Mouse (Mus musculus) urinary bladder, adult 18-20 months (tissue): Measurements from ENCODE around the gene Gpr152.
A peak's percentile ranks its signal among the peaks of the same experiment; 100 is the strongest.

ENCODE experiments used
- DNase-seq, 2 experiments: peaks; one replicate each; pipeline ENCODE4 v3.0.0; 2022; ENCODE audit warnings: low spot score in 2 of 2, mixed read lengths in 2 of 2

Gpr152 gene

DNA sequence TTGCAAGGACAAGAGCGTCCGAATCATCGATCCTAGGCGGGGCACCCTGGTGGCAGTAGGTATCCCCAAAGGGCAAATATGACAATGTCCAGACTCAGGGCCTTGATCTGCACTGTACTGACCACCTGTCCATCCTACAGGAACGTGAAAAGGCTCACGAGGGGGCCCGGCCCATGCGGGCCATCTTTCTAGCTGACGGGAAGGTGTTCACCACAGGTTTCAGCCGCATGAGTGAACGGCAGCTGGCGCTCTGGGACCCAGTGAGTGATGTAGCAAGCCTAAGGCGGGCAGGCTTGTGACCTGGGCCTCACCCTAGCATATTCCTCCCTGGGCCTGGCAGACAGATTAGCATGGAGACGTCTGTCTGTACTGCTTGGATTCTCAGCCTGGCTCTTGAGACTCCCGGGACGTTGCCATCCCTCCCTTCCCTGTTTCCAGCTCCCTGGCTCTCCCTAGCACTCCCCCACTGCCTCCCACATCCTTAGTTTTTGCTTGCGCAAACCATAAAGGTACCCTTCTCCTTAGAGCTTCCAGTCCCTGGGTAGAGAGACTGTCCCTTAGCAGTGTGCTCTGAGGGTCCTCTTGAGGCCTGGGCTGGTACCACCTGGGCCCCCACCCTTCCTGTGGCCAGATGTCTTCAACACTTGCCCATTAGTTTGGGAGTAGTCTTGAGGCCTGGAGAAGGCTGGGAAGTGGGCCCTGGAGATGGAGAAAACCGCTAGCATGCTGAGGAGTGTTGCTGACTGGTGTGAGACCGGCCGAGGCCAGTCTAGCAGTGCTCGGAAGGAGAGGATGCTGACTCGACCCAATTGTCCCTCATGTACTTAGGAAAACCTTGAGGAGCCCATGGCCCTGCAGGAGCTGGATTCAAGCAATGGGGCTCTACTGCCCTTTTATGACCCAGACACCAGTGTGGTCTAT is 11.2 kb downstream of the Gpr152 start:
- DNase-seq: no peak

DNA sequence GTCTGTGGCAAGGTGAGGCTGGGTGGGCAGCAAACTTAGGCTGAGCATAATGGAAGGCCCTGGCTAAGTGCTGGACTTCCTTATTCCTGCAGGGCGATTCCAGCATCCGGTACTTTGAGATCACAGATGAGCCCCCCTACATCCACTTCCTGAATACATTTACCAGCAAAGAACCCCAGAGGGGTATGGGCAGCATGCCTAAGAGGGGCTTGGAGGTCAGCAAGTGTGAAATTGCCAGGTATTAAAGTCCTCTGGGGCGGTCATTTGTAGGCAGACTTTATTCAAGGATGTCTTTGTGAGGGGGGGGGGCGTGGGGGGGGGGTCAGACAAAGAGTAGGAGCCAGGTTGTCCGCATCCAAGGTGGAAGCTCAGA is 11.9 kb downstream of the Gpr152 start:
- no peak for DNase-seq

DNA sequence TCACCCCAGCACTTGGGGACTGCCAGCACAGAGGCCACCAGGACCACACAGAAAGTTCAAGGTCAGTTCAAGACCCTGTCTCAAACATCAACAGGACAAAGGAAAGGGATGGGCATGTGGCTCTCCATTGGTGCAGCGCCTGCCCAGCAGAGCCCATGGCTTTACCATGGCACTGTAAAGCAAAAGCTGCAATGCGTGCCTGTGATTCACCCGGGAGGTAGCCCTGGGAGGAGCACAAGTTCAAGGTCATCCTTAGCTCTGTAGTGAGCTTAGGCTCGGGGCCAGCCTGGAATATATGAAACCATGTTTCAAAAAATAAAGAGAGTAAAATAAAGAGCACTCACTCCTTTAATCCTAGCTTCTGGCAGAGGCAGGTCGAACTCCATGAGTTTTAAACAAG is 12.3 kb downstream of the Gpr152 start:
- no peak for DNase-seq

DNA sequence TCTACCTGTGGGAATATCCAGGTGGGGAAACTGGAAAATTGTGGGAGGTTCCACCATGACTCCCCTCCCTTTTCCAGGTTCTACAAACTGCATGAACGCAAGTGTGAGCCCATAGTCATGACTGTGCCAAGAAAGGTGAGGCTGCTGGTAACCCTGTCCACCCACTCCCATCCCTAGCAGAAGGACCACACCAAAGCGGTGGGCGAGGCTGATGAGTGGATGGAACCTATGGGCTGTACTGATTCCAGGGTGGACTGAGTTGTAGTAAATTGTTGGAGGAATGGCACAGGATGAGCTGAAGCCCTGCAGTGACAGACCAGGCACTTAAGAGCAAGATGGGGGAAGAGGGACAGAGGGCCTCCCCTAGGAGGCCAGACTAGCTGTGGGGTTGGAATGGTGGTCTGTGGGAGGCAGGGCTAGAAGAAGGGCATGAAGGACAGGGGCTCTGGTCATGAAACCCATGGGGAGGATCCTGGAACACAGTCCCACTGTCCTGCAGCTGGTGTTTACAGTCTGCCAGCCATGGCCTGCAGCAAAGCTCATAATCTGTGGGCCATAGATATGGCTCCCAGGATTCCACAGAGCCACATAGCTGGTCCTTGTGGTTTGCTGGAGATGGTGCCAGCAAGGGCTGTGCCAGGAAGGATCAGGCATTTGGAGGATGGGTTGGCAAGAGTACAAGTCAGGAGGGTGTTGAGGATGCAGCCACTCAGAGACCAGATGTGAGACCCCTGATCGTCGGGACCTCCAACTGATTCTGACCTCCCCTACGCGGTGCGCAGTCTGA is 13.1 kb downstream of the Gpr152 start:
- DNase-seq: no peak

DNA sequence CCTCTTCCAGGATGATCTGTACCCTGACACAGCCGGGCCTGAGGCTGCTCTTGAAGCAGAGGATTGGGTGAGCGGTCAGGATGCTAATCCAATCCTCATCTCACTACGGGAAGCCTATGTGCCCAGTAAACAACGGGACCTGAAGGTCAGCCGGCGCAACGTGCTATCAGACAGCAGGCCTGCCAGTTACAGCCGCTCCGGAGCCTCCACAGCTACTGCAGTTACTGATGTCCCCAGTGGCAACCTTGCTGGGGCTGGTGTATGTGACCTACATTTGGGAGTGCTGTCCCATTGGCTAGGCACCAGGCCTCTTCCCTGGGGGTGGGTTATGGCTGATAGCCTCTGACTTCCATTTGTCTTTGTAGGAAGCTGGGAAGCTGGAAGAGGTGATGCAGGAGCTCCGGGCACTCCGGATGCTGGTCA is 13.7 kb downstream of the Gpr152 start, which contains the start of gene Ptprcap:
Ptprcap (plus strand) TSS at position 373 of the 423 bp plus-strand sequence.
- no peak for DNase-seq

DNA sequence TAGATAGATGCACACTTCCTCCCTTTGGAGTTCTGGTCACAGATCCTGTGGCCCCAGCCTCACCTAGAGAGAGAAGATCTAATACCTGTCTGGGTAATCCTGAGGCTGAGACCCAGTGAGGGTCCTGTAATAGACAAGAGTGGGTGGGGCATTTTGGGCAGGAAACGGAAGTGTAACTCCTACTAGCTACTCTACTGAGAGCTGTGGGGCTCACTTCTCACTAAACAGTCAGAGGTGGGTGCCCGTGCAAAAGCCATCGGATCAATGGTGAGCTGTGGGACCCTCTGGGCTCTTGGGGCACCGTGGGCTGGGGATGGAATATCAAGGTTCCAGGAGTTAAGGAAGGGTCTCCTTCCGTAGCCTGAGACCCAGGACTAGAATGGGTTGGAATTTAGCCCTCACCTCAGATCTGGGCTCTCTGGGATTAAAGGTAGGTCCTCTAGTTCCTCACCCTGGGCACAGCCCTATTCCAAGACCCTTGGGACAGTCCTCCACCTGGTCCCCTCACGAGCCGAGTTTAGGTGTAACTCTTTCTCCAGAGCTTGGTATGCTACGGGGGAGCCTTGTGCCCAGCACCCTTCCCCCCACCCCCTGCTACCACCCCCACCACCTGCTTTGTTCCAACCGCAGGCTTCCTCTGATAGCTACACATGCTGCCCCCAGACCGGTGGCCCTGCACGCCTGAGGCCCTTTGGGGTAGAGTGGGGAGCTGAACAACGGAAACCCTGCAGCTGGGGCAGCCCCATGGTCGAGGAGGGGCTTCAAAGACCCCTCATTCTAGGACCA is 15.0 kb downstream of the Gpr152 start:
- DNase-seq: no peak

DNA sequence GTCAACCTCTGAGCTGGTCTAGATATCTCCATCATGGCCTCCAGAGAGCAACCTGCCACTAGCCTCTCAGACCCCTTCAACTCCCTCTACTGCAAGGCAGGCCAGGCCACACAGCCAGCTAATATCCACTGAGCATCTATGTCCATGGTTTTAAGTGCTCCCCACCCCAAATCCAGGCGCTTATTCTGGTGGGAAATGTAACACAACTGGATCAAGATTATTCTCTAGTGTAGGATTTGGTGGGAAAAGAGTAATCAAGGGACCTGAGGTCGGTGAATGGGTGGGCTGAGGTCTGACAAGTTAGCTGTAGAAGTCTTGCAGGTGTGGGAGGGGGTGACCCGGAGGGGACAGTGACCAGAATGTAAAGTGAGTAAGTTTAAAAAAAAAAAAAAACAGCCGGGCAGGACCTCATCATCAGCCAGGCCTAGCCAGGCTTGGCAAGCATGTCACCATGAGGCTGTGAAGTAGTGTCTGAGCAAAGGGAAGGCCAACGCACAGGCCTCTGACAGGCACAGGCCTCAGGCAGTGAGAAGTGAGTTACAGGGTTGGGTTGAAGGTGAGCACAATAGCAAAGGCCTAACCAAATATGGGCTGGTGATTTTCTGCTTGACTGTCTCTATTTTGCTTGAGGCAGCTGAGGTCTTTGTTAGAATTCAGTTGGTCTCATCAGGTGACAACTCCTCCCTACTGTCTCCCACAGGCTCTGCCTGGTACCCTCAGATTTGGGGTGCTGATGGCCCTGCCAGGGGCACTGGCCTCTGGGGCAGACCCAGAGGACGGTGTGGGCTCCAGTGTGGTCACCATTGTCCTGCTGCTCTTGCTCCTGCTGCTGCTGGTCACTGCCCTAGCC is 15.9 kb downstream of the Gpr152 start:
- DNase-seq: no peak

DNA sequence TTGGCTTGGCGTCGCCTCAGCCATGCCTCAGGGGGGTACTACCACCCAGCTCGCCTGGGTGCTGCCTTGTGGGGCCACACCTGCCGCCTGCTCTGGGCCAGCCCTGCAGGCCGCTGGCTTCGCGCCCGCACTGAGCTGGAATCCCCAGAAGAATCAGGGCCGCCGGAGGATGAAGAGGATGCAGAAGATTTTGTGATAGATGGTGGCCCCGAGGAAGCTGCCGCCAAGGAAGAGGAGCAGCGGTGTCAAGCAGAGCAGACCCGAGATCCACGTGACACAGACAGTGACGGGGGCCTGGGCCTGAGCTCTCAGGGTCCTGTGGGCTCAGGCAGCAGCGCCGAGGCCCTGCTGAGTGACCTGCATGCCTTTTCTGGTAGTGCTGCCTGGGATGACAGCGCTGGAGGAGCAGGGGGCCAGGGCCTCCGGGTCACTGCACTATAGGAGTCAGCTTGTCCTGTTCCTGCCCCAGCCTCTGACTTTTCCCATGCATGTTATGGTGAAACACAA is 16.5 kb downstream of the Gpr152 start:
- DNase-seq: no peak

DNA sequence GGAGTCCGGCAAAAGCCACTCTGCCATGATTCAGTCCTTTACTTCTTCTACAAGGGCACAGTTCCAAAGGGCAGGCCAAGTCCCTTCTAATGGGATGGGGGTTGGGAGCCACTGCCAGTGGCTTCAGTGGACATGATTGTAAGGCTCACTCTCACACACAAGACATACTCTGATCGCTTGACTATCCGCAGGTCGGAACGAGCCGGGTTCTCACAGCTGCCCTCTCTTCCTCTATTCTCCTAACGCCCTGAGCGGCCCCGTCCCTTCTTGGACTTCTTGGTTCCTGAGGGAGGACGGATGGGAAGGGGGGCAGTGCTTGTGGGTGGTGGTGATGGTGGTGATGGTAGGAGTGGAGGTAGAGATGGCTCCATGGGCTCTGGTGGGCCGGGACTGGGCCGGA is 17.2 kb downstream of the Gpr152 start:
- DNase-seq: no peak

DNA sequence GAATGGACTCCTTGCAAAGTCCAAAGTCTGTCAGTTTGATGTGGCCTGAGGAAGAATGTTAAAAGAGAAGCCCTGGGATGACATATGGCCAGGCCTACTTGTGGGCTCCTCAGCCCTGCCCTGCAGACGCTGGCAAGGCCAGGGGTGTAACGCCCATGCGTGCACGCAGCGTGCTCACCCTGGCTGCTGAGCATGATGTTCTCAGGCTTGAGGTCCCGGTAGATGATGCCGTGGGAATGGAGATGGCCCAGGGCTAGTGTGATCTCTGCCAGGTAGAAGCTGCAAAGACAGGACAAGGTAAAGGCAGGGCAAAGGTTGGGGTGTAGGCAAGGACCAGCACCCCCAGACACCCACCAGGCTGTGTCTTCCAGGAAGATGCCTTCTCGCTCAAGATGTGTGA is 19.5 kb downstream of the Gpr152 start:
- DNase-seq: no peak

DNA sequence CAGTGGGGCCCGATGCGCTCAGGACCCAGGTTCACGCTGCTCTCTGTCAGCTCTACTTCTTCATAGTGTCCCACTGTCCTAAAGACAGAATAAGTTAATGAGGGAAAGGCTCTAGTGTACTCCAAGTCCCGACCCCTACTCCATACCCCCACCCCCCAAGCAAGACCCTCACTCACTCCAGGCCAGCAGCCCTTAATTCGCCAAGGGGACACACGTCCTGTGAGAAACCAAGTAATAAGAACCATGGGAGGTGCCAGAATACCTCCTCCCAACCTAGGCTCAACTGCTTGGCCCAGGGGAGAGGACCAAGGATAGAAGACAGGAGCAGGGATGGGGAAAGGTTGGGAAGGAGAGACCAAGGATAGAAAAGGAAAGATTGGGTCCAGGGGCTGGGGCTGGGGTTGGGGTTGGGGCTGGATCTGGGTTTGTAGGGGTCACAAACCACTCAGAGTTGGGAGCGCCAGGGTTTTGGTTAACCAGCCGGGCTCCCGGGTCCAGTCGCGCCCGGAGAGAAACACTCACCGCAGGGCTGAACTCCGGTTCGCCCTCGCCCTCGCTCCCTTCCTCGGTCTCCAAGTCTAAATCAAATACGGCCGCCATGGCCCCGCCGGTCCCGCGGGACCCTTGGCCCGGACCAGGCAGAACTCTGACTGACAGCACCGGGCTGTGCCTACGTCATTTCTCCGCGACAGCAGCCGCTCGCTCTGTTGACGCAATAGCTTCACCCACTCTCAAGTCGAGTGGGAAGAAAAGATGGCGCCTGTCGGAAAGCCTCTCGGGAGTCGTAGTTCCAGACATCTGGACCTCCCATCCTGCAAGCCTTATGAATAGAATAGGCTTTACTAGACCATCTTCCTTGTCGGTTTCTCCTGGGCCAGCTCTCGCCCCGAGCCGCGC is 23.3 kb downstream of the Gpr152 start, which contains the start of gene Rps6kb2:
Rps6kb2 (minus strand) TSS at position 709 of the 897 bp plus-strand sequence.
- peak; percentile 92 to 97 for DNase-seq

DNA sequence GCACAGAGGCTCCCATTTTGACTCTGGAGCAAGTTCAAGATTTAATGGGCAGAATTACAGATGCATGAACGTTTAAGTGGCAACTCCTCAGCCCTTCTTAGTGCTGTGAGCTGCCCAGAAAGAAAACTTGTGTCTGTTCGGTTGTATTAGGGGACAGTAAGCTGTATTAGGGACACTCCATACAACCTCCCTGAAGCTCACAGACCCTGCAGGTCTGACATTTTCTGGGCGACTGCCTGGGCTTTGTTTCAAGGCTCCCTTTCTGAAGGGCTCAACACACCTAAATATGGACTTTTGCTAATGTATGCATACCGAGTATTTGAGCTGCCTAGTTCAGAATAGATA is 23.9 kb downstream of the Gpr152 start:
- DNase-seq: no peak

DNA sequence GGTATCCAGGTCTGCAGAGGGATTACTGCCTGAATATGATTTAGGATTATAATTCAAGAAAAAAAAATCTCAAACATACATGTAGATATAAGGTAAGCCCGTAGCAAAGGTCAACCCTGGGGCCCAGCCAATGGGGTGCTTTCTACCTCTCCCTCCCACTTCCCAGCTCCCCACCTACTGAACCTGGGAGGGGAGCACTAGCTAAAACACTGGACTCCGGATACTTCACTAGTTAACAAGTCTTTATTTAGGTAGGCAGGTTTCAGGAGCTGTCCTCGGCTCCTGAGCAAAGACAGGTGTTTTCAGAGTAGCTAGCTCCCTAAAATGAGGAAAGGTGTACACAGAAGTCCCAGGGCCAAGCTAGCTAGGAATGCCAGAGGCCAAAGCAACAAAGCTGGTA is 24.5 kb downstream of the Gpr152 start:
- no peak for DNase-seq

DNA sequence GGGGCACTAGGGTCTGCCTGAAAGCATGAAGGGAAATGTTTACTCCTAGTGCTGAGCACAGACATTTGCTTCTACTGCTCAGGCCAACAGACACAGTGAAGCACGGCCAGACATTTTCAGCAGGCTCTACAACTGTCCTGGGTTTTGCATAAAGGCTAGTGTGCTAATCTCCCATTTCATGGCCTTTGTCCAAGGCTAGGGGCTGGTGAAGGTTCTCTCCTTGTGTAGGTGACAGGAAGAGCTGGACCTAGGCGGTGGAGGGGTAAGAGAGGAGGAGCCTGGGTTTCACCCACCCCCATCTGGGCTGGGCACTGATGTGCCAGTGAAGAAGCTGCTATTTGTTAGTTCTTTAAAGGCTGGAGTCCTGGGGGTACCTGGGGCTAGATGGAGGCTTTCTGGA is 25.1 kb downstream of the Gpr152 start:
- DNase-seq: no peak

DNA sequence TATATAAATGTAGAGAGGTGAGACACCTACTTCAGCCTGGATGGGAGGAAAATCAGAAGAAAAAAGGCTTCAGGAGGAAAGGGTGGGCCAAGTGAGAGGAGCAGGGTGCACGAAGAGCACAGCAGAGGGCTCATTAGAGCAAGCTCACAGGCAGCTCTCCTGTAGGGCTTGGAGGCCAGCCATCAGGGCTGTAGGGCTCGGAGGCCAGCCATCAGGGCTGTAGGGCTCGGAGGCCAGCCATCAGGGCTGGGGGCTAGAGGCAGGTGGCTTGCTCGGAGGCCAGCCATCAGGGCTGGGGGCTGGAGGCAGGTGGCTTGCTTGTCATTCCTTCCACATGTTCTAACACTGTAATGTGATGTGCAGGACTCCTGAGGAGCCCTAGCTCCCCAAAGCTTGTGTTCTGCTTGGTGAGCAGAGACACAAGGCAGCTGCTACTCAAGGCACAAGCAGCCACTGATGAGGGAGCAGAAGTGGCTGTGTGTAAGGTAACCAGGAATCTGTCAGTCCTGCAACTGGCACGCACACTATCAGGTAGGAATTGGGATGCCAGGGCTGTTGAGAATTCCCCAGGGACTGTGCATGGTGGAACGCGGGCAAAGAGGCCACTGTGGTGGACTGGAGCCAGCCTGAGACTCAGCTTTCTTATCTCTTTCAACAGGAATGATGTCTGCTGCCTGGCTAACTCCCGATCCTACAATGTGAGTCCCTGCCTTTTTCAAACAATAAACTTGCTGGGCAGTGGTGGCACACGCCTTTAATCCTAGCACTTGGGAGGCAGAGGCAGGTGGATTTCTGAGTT is 27.3 kb downstream of the Gpr152 start:
- no peak for DNase-seq

DNA sequence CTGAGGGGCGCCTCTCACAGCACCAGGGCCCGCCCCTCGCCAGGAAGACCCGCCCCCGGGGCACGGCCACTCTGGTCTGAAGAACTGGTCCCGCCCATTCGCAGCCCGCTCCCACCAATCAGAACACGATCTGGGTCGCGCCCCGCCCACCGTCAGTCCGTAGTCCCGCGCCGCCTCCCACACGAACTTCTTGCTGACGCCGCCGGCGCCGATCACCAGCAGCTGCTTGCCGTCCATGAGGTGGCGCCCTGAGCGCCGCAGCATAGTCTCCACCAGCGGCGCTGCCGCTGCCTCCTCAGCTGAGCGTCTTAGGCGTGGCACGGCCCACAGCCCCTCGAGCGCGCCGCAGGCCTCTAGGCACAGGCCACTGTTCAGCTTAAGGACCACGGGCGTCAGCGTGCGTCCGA is 29.8 kb downstream of the Gpr152 start:
- DNase-seq: peak; percentile 98 to 99

DNA sequence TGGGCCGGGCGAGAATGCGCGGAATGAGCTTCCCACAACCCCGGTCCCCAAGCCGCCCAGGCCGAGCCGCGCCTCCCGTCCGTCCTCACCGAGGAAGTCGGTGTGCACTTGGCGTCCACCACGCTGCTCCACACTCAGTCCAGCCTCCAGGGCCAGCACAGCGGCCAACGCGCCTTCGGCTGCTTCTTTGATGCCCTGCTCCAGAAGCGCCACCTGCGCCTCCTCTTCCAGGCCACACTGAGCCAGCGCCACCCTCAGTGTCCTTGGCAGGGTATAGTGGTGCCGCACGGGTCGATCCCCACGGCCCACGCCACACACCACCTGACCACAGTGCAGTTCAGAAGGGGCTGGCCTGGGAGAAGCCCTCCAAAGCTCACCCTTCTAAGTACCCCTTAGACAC is 30.2 kb downstream of the Gpr152 start:
- no peak for DNase-seq

DNA sequence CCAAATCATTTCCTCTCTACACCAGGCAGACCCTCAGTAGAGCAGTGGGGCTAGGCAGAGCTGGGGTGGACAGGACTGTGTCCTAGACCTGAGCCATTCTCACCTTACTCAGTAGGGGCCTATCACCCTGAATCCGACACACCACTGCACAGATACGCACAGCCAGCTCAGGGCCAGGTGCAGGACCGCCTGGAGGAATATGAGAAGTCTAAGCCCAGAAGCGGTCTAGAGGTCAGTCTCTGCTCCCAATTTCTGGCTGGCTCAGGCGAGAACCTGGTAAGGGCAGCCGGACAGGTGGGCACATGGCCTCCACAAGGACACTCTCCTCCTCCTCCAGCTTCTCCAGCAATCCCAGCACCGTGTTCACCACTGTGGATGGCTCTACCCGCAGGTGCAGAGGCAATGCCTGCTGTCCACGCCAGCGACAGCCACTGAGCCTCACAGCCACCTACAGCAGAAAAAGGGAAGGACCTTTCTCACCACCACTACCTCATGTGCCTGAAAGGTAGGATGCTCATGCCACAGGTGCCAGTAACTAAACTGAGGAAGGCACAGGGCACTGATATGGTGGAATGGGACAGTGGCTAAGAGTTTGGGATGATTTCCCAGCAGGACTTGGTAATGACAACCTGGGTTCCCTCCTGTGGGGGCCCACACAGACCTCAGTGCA is 31.3 kb downstream of the Gpr152 start:
- no peak for DNase-seq
